Comparison of ENCODE assay signal across 9 mouse cellular contexts in the genomic region with DNA sequence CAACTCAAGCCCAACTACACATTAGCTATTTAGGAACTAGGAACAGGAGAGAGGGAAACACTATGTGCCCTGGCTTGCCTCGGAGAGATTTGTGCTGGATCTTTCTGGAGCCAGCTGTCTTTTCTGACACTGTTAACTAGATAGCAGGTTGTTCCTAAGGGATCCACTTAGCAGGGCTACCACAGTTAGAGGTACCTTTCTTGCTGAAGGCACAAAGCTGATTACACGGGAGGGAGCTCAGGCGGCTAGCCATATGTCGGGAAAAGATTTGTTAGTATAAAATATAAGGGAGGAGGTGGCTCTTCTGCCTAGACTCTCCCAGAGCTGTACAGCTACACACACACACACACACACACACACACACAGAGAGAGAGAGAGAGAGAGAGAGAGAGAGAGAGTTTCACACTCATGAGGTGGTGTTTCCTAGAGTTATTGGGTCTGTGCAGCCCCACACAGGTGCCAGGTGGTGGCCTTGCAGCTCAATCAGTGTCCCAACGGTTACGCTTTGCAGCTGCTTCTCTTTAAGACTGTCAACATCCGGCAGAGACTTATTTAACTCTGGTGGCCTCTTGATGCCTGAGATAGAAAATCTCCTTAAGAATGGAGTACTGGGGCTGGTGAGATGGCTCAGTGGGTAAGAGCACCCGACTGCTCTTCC. TPM values are rescaled to one million over a fixed set of nuclear protein-coding genes. Genes with fewer than 3 reads are reported as not detected.
DNase-seq lines count a peak whose midpoint lies in the region; ATAC-seq lines count a peak whose summit lies in the region.
"Had no signal": no experiment of that assay in that cellular context is flagged by ENCODE, and none has a peak within 500 bp of the region (broad histone marks: within the 10 kb centered on the region; RNA-seq: fewer than 3 reads in every experiment).

No protein-coding gene starts in this region.

- ATAC-seq in megakaryocyte, adult 5-6 weeks (ENCODE audit: poor library complexity, severe bottlenecking) = peak; percentile 23; the same call in 1 of the 2 replicates
- ATAC-seq: activated CD4-positive, CD25-positive, alpha-beta regulatory T cell, adult 4 months had no signal

- peak; percentile 32 for DNase-seq in lung, postnatal 36 days
- DNase-seq in lung, postnatal 10 days = no peak
- peak; percentile 17 for DNase-seq in T-cell, adult 2 months (ENCODE audit: low spot score)
- peak; percentile 78 to 87 for DNase-seq in thymus, postnatal 10 days (ENCODE audit: low spot score in 2 of 2)
- no peak for DNase-seq in right cerebral cortex, postnatal 25 days
- no peak for DNase-seq in testis, postnatal 14 days (ENCODE audit: low spot score)
- DNase-seq: cerebellum, adult 9-10 months had no signal

RNA-seq across cellular contexts. Expression of gene Aff1, which starts 34.2 kb away (rescaled TPM):
- total RNA-seq in megakaryocyte, adult 5-6 weeks (2015) = 45.0 and 51.0 TPM in 2 replicates
- total RNA-seq in megakaryocyte, adult 5-6 weeks (2017) = 16.3 and 29.0 TPM in 2 replicates

Comparison
In these comparisons a context has a peak if more than half of its experiments do, and no peak if none do; other contexts are left out.
1. DNase-seq: peak in lung, postnatal 36 days (single experiment), T-cell, adult 2 months (single experiment) and thymus, postnatal 10 days (2 of 2); none in lung, postnatal 10 days (single experiment), right cerebral cortex, postnatal 25 days (single experiment) and testis, postnatal 14 days (single experiment).